Mouse (Mus musculus) lung, postnatal 10 days (tissue): ENCODE results near the gene Mllt10.
A peak's percentile ranks its signal among the peaks of the same experiment; 100 is the strongest.

ENCODE experiments used
- DNase-seq: peaks from one replicate; pipeline ENCODE4 v3.0.0; 2021

Gene Mllt10

DNA sequence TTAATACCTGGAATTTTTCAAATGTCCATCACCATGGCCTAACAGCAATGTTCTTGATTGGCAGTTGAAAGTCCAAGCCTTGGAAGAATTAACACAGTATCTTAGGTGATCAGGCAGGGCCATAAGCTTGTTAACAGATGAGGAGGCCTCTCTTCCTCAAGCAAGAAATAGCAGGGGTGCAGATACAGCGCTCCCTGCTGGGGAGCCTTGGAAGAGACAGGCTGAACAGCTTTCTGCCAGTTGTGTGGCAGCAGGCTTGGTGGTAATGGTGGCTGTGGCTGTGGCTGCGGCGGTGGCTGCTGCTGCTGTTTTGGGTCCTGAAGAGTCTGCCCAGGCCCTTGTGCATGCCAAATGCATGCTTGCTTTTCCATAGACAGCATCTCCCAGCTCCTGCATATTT is 150.1 kb downstream of the Mllt10 start:
- DNase-seq, result peak; percentile 76

GRCm38 (mm10) chr2:18206811-18207210 is 151.8 kb downstream of the Mllt10 start:
- no peak for DNase-seq

DNA sequence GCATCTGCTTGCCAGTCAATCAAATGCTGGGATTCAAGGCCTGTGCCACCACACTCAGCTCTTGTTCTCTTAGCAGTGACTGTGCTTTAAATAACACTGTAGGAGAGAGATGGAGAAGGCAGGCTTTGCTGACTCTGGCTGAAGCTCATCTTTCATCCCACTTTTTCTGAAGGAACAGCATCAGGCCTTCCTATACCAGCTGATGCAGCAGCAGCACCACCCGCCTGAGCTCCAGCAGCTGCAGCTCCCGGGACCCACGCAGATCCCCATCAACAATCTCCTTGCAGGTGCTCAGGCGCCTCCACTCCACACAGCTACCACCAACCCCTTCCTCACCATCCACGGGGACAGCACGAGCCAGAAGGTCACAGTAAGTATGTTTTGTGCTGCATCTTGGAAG is 153.5 kb downstream of the Mllt10 start:
- no peak for DNase-seq

DNA sequence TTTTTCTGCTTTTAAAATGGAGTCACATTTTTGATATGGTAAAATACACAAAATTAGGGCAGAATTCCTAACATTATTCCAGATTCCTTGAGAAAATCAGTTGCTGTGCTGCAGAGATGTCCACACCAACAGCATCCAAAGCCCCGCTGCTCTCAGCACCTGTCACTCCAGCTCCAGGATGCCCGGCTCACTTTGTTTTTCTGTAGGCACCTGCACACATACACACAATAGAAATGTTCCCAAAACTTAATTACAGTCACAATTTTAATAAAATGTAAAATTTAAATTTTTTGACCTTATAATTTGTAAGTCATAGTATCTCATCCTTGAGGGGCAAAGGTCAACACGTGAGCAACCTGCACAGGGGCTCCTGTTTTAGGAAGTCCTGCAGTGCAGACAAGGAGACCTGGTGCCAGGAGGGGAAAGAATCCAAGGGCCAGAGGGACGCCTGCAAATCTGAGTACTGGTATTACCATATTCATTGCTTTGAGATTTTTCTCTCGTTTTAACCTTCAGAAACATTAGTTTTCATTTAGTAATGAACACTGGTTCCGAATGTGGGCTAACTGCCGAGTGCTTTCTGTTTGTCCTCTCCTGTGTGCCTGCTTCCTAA is 154.3 kb downstream of the Mllt10 start:
- no peak for DNase-seq

DNA sequence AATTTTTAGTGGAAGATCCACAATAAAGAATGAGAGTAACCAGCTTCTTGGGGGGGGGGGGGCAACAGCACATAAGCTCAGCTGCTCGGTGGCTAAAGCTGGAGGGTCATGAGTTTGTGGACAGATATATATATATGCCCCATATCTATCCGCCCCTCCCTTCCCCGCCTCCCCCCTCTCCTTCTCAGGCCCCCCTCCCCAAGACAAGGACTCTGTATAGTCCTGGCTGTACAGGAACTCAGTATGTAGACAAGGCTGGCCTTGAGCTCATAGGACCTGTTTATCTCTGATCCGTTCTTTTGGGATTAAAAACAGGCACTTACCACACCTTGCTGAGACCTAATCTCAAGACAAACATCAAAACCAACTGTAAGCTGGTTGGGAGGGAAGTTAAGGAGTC is 154.9 kb downstream of the Mllt10 start:
- no peak for DNase-seq

DNA sequence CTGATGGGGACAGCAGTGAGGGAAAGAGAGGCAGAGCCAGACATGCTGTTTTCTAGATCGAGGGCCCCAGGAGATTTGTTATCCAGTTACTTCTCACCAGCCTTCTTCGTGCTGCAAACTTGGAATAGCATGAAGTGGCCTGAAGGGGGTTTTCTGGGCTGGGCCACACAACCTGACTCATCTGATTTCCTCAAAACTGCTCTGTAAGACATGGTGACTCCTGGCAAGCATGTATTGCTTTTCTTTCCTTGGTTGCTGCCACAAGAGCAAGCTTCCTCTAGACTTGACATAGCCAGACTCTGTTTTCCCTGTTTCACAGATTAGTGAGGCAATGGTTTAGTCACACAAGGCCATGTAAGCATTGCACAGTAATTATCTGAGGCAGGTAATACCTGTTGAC is 159.0 kb downstream of the Mllt10 start:
- no peak for DNase-seq

DNA sequence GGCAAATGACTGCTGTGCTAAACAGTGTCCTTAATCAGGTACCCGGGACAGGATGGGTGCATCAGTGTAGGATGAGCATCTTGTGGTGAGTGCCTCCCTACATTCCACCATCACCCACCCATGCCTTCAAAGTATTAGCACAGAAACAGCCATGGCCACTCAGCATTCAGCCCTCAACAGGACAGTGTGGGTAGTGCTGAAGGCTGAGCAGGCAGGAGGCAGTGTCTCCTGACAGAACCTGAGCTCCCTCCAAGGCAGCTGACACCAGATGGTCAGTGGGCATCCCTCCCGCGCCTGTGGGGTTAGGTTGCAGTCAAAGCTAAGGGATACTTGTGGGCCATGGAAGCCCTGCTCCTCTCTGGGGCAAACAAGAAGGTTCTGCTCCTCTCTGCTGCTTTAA is 162.8 kb downstream of the Mllt10 start:
- peak; percentile 16 for DNase-seq

DNA sequence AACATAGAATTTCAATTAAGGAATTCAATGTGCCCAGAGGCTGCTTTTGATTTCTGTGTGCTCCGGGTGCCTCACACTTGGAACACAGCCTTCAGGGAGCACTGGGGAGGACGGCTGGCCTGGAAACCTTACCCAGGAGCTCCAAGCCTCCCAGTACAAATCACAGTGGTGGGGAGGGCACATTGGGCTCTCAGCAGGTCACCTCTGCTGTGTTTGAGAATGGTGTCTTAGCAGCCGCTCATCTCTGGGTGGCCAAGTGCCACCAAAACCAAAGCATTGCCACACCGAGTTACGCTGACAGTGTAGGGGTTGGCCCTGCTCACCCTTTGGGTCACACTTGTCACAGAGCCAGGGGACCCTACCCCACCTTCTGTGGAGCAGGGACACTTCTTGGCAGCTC is 163.5 kb downstream of the Mllt10 start:
- no peak for DNase-seq

DNA sequence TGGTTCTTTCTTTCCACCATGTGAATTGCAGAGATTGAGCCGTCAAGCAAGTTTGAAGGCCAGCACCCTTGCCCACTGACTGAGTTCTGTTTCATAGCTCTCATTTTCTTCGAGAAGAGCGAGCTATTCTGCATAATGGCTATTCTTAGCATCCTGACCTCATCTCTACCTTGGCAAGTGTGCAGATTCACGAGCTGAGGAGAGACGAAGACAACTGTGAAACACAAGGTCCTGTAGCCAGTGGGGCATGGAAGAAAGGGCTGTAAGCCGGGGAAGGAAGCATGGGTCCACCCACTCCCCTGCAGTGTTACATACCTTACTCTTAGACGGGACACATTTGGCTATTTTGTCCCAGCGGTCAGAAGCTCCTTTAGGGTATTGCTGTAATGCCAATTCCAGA is 164.1 kb downstream of the Mllt10 start:
- DNase-seq, result peak; percentile 31

- no peak for DNase-seq
Measured at GRCm38 (mm10) chr2:18219569-18219968, 164.5 kb downstream of the Mllt10 start.

DNA sequence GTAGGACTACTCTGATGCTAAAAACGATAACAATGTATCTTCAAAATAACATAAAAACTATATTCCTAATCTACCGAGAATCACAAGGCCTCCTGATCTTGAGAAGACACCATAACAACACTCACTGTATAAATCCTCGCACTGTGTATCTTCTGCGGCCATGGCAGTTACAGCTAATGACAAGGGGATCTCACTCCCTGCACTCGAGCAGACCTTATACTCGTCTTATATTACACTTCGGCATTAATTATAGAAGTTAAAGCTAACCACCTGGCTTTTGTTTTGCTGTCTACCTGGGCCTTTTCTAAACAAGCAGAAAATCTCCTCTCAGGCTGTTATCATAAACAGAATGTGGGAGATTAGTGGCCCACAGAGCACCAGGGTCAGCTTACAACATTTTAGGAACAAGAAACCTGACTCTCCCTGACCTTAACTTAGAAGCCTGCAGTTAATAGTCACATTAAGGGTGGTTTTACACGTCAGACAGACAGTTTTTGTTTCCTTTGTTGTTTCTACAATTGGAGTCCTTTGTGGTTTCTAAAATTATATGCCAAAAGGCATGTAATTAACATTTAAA is 173.5 kb downstream of the Mllt10 start:
- no peak for DNase-seq

DNA sequence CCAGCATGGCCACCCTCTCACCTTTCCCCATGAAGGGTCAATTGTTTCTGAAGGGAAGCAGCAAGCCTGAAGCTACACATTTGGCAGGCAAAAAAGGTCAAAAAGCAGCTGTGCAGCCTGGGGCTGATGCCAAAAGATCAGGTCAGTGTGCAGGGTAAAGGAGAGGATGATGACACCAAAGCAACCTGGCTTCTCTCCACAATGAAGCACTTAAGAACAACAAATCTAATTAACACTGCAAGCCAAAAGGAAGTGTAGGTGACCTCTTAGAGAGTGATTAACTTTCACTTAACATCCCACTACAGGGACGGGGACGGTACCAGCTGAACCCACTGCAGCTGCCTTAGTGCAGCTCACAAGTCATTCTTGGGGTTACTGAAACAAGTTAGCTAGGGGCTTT is 174.2 kb downstream of the Mllt10 start:
- no peak for DNase-seq

- DNase-seq, result no peak
Measured at GRCm38 (mm10) chr2:18231143-18231542, 176.1 kb downstream of the Mllt10 start.

DNA sequence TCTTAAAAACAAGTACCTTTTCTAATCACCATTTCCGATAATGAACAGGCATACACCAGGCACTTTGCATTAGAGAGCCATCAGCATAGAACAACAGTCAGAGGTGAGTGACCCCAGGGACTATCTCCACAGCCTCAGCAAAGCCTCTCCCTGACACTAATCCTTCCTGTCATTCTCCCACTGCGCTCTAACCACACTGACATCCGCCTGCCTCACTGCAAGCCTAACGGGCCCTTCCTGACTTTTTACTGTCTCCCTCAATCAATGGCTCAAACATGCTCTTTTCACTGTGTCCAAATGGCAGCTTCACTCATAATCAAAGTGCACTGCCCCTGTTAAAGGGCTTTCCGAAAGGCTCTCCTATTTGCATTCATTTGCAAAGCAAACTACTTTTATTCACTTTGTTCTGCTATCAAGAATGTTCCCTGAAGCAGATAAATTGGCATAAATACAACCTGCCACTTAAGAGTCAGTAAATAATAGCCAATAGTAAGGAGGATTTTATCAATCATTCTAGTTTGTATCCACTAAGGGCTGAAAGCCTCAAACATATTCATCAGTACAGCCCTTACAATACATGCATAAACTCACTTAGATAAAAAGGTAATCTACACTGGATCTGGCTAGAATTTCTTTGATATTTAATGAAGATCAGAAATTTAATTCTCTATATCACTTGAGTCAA is 178.0 kb downstream of the Mllt10 start:
- DNase-seq, result no peak

GRCm38 (mm10) chr2:18235524-18235923 is 180.5 kb downstream of the Mllt10 start:
- no peak for DNase-seq

DNA sequence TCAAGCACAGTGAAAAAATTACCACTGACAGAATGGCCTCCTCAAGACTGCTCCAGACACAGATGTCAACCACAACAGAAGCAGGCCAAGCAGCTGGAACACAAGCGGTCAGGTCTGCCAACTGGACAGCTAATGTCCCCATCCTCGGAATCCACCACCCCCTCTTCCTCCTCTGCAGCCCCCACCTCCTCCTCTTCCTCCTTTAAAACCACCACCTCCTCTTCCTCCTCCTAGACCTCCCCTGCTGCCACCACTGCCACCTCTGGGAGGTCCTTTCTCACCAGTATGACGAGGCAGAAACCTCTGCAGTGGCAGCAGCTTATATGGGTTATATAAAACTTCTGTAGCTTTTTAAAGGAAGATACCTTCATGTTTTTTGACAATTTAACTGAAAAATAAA is 194.2 kb downstream of the Mllt10 start:
- peak; percentile 14 for DNase-seq
